Mouse (Mus musculus) heart, embryonic 15.5 days (tissue): ENCODE measurements around the gene Cyth1. TPM values are rescaled to one million over a fixed set of nuclear protein-coding genes. Genes with fewer than 3 reads are reported as not detected.

Experiments
- ATAC-seq: fragments of 200-750 bp; cut with Nextera tagmentation; replicated peaks from 2 replicates; pipeline ENCODE4 v1.8.0; 2017; ENCODE audit warnings: low read depth, moderate TSS enrichment; ENCODE audit not compliant: insufficient number of reproducible peaks, insufficient read depth, low FRiP score
- H3K27ac ChIP-seq: fragments of 300-500 bp; sonication (generic); 2 replicates; pipeline ENCODE4 v1.5.1; 2015; ENCODE audit warnings: mild to moderate bottlenecking, inconsistent platforms
- H3K27me3 ChIP-seq: fragments of 300-500 bp; sonication (generic); 2 replicates; pipeline ENCODE4 v1.6.1; 2015; ENCODE audit warnings: inconsistent platforms
- H3K36me3 ChIP-seq: fragments of 300-500 bp; sonication (generic); 2 replicates; pipeline ENCODE4 v1.6.1; 2015; ENCODE audit warnings: mild to moderate bottlenecking, inconsistent platforms
- H3K4me1 ChIP-seq: fragments of 300-500 bp; sonication (generic); replicated peaks from 2 replicates; pipeline ENCODE4 v1.6.1; 2015; ENCODE audit warnings: inconsistent platforms
- H3K4me2 ChIP-seq: fragments of 300-500 bp; sonication (generic); 2 replicates; pipeline ENCODE4 v1.6.1; 2015; ENCODE audit warnings: inconsistent platforms, mild to moderate bottlenecking, moderate library complexity
- H3K4me3 ChIP-seq: fragments of 300-500 bp; sonication (generic); 2 replicates; pipeline ENCODE4 v1.5.1; 2015; ENCODE audit warnings: mild to moderate bottlenecking, inconsistent platforms
- H3K9ac ChIP-seq: fragments of 300-500 bp; sonication (generic); 2 replicates; pipeline ENCODE4 v1.6.1; 2015; ENCODE audit warnings: mild to moderate bottlenecking, inconsistent platforms
- H3K9me3 ChIP-seq: fragments of 300-500 bp; sonication (generic); replicated peaks from 2 replicates; pipeline ENCODE4 v1.6.1; 2016; ENCODE audit warnings: inconsistent platforms
- WGBS: fragments of 180-500 bp; shearing (Covaris S2); methylation state at CpG from one replicate; pipeline ENCODE4 v1.1.7; 2015; ENCODE audit warnings: mixed read lengths; 5-methylcytosine and 5-hydroxymethylcytosine counted together
- polyA plus RNA-seq: library from polyadenylated mRNA; unstranded; fragments of >200 nt; fragmentation: Nextera tagmentation; extraction: Ambion mirVana; gene quantifications from 2 replicates; pipeline ENCODE4 v1.2.1, GENCODE M21; 2015

The Cyth1 gene
- polyA plus RNA-seq, 1 experiment from 2014 or later = 18.0 TPM

DNA sequence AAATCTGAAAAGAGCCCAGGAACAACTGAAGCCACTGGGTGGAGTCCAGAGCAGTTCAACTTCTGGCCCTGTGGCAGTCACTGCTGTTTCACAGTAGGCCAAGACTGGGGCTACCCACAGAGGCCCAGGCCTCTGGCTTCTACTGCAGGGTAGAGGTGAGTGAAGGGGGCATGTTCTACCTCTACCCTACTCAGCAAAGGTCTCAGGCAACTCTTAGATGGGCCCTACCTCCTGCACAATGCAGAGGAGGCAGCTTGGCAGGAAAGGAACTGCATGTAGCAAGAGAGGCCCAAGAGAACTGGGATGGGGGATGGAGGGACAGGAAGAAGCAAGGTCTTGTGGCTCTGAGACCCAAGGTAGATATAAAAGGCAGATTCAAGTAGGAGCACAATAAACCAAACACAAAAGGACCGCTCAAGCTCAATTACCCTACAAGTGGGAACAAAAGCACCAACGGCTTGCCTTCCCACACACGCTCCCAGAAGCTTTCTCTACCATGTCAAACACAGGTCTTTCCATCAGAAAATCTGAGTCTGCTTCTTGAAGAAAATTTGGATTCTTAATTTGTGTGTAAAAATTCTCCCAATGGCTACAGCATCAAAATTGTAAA, 40.9 kb downstream of the Cyth1 start:
- H3K4me2 ChIP-seq = no peak overlapping the region
- no peak overlapping the region for H3K4me3 ChIP-seq
- H3K4me1 ChIP-seq = peaks cover 86% of the 10 kb centered on the region
- WGBS = 83% methylated on average over 3 of the region's 3 CpGs
- no peaks in the 10 kb centered on the region for H3K27me3 ChIP-seq
- H3K27ac ChIP-seq = peak overlapping the region; percentile 68
- no peak for ATAC-seq
- H3K9ac ChIP-seq = no peak overlapping the region
- no peaks in the 10 kb centered on the region for H3K9me3 ChIP-seq
- no peaks in the 10 kb centered on the region for H3K36me3 ChIP-seq

GRCm38 (mm10) chr11:118206267-118206666, 42.1 kb downstream of the Cyth1 start:
- no peak overlapping the region for H3K27ac ChIP-seq
- H3K4me1 ChIP-seq = peaks cover 88% of the 10 kb centered on the region
- WGBS = 75% methylated on average over 3 of the region's 3 CpGs
- H3K27me3 ChIP-seq = no peaks in the 10 kb centered on the region
- no peak overlapping the region for H3K4me2 ChIP-seq
- H3K9me3 ChIP-seq = no peaks in the 10 kb centered on the region
- H3K36me3 ChIP-seq = no peaks in the 10 kb centered on the region
- no peak overlapping the region for H3K4me3 ChIP-seq
- ATAC-seq = no peak
- no peak overlapping the region for H3K9ac ChIP-seq

GRCm38 (mm10) chr11:118203469-118203868, 44.9 kb downstream of the Cyth1 start:
- H3K36me3 ChIP-seq = no peaks in the 10 kb centered on the region
- no peak overlapping the region for H3K4me3 ChIP-seq
- no peaks in the 10 kb centered on the region for H3K9me3 ChIP-seq
- peaks cover 87% of the 10 kb centered on the region for H3K4me1 ChIP-seq
- peak overlapping the region; percentile 91 for H3K27ac ChIP-seq
- 60% methylated on average over 6 of the region's 6 CpGs for WGBS
- H3K4me2 ChIP-seq = peak overlapping the region; percentile 69; the same call in 1 of the 2 replicates
- H3K9ac ChIP-seq = no peak overlapping the region
- no peaks in the 10 kb centered on the region for H3K27me3 ChIP-seq
- ATAC-seq = no peak

GRCm38 (mm10) chr11:118202410-118203233, 45.8 kb downstream of the Cyth1 start:
- H3K36me3 ChIP-seq = no peaks in the 10 kb centered on the region
- H3K9me3 ChIP-seq = no peaks in the 10 kb centered on the region
- H3K4me1 ChIP-seq = peaks cover 87% of the 10 kb centered on the region
- H3K4me2 ChIP-seq = peak overlapping the region; percentile 69
- peak overlapping the region; percentile 91 for H3K27ac ChIP-seq
- peak; percentile 82 for ATAC-seq
- peak overlapping the region; percentile 53 for H3K4me3 ChIP-seq
- no peaks in the 10 kb centered on the region for H3K27me3 ChIP-seq
- WGBS = 6% methylated on average over 19 of the region's 19 CpGs
- peak overlapping the region; percentile 62 for H3K9ac ChIP-seq

DNA sequence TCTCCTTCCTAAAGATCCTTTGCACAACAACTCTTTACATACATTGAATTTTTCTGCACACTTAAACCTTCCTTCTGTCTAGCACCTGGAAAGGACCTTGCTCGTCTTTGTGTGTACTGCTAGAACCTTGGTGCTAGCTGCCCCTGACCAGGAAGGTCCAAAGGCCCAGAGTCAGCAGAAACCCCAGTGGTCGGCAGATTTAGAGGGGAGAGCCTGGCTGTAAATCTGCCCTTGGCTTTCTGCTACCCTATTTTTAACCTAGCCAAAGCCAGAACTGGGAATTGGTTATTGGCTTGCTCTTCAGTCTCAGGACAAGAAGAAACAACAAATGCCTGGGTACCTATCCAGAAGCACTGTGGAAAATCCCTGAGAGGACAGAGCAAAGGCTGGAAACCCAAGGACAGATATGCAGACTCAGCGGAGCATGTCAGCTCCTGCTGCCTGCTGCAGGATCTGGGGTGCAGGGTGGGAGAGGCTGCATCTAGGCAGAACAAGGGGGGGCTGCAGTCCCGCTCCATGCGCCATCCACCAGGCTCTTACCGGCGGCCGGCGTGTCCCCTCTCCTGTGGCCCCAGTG, 46.5 kb downstream of the Cyth1 start:
- Histone ChIP-seq H3K4me3 (peak overlapping the region; percentile 53), H3K9ac (peak overlapping the region; percentile 62), H3K9me3 (no peaks in the 10 kb centered on the region), H3K27ac (peak overlapping the region; percentile 91), H3K27me3 (no peaks in the 10 kb centered on the region), H3K4me1 (peaks cover 88% of the 10 kb centered on the region), H3K4me2 (peak overlapping the region; percentile 69), H3K36me3 (no peaks in the 10 kb centered on the region)
- WGBS = 16% methylated on average over 9 of the region's 9 CpGs
- ATAC-seq = peak; percentile 23; the same call in 1 of the 2 replicates

GRCm38 (mm10) chr11:118200834-118201830, 47.3 kb downstream of the Cyth1 start:
- Histone ChIP-seq H3K27me3 (no peaks in the 10 kb centered on the region), H3K4me1 (peaks cover 96% of the 10 kb centered on the region), H3K9me3 (no peaks in the 10 kb centered on the region), H3K36me3 (no peaks in the 10 kb centered on the region), H3K9ac (peak overlapping the region; percentile 42), H3K4me2 (peak overlapping the region; percentile 69), H3K27ac (peak overlapping the region; percentile 91), H3K4me3 (peak overlapping the region; percentile 53)
- ATAC-seq = no peak
- 43% methylated on average over 11 of the region's 11 CpGs for WGBS

DNA sequence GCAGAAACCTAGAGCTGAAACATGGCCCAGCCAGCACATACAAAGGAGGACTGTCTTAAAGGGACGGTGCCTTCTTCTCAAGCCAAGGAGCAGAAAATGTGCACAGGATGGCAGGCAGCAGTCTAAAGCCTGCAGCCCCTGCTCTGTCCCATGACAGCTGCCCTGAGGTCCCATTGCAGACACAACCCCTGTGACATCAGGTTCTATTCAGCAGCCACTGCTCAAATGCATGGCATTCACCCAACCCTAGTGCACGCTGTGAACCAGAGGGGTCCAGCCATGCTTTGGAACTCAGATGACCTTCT, 50.1 kb downstream of the Cyth1 start:
- Histone ChIP-seq H3K4me1 (peaks cover 95% of the 10 kb centered on the region), H3K9me3 (no peaks in the 10 kb centered on the region), H3K9ac (no peak overlapping the region; the same call in 1 of the 2 replicates), H3K27ac (peak overlapping the region; percentile 66), H3K4me2 (peak overlapping the region; percentile 48), H3K4me3 (no peak overlapping the region), H3K36me3 (no peaks in the 10 kb centered on the region), H3K27me3 (no peaks in the 10 kb centered on the region)
- no peak for ATAC-seq
- WGBS = 39% methylated on average over 2 of the region's 2 CpGs

DNA sequence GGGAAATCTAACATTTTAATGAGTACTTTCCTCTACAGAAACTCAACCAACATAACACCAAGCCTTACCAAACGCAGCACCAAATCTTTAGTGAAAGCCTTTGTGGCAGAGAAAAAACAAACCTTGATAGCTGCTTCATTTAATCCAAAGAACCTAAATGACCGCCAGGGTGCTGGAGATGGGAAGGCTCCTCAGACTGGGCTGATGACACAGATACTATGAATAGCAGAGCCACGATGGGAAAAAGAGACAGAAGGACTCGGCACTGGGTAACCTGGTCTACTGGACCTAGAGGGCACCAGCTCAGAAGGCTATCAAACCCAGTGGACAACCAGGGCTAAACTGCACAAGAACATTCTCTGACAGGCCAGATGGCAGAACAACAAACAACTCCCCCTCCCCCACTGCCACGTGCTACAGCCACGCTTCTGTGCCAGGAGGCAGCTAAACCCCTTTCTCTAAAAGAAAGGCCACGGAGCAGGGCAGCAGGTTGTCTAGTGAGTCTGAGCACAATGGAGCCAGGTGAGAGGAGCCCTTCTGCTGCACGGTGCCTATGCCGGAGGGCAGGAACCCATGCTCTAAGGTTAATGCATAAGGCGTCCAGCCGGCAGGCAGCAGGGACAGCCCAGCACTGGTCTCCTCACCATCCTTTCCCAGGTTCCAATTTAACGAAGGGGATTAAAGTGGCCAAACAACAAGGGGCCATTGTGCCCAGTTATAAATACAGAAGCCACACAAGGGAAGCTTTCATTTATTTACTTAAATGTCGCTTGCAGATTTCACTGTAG, 50.7 kb downstream of the Cyth1 start:
- Histone ChIP-seq H3K27me3 (no peaks in the 10 kb centered on the region), H3K36me3 (no peaks in the 10 kb centered on the region), H3K4me1 (peaks cover 95% of the 10 kb centered on the region), H3K4me3 (no peak overlapping the region), H3K9ac (no peak overlapping the region; the same call in 1 of the 2 replicates), H3K4me2 (peak overlapping the region; percentile 48), H3K9me3 (no peaks in the 10 kb centered on the region), H3K27ac (peak overlapping the region; percentile 66)
- WGBS = 24% methylated on average over 13 of the region's 13 CpGs
- ATAC-seq = no peak

GRCm38 (mm10) chr11:118196824-118197388, 51.5 kb downstream of the Cyth1 start:
- ATAC-seq = no peak

More at GRCm38 (mm10) chr11:118196824-118197388, 51.5 kb downstream of the Cyth1 start:
- no peaks in the 10 kb centered on the region for H3K27me3 ChIP-seq
- peak overlapping the region; percentile 4; the same call in 1 of the 2 replicates for H3K4me2 ChIP-seq
- H3K36me3 ChIP-seq = peaks cover 3% of the 10 kb centered on the region; the same call in 1 of the 2 replicates
- H3K4me1 ChIP-seq = peaks cover 88% of the 10 kb centered on the region
- H3K9me3 ChIP-seq = no peaks in the 10 kb centered on the region
- peak overlapping the region; percentile 65 for H3K27ac ChIP-seq
- H3K9ac ChIP-seq = no peak overlapping the region
- WGBS = 44% methylated on average over 10 of the region's 10 CpGs
- H3K4me3 ChIP-seq = no peak overlapping the region
